Mouse (Mus musculus) 3T3-L1 (cell line): ENCODE results near the gene Mdm2.

ENCODE experiments used
- DNase-seq: peaks from one replicate; pipeline ENCODE4 v3.0.0-alpha.2; 2015; ENCODE audit warnings: low read depth, low spot score

The Mdm2 gene

DNA sequence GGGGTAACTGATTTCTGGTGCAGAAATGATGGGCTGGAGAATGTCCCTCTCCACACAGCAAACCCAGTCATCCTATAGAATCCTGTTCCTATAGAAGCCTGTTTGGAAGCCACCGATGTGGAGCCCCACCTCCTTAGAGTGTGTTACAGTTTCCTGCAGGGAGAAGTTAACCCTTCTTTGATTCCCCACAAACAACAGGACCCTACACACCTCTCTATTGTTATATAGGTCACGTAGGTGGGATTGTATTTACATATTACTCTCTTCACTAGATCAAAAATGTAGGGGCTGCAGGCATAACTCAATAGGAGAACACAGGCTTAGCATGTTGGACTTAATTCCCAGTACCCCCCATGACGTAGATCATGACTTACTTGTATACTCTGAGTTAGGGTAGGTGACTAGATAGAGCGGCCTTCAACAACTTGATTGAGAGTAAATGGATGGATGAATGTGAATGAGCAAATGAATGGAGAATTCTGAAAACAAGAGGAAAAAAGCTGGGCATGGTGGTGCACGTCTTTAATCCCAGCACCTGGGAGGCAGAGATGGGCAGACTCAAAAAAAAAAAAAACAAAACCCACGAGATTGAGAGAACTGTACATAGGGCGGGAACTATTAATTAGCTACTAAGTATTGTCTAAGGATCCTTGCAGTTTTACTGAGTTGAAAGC is 53.4 kb downstream of the Mdm2 start:
- peak; percentile 92 for DNase-seq

DNA sequence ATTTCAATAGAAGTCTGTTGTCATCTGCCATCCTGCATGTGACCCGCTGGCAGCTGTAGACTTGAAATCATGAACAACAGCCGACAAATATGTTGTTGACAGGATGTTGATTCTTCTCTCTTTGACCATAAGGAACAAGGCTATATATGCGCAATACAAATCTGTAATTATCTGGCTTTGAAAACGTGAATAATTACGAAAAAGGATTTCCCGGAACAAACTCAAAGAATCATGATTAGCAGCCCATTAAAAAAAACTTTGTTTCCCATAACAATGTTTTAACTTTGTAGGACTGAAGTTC is 53.9 kb downstream of the Mdm2 start:
- DNase-seq: no peak

GRCm38 (mm10) chr10:117655908-117656661 is 54.5 kb downstream of the Mdm2 start:
- DNase-seq: peak; percentile 92

DNA sequence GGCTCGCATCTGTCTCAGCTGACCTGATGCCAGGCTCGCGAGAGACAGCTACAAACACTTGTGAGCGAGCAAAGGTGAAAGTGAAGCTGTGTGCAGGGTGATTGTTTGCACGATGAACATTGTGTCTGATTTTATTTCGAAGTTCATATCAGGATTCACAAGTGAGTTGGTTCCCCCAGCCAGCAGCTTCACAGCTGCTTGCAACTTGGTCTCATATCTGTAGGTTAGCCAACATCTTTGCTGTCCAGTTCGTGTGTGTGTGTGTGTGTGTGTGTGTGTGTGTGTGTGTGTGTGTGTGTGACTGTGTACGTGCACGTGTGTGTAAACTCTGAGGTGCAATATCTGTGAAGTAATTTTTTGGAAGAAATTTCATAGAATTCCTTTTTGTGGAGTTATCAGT is 55.1 kb downstream of the Mdm2 start:
- DNase-seq: peak; percentile 92

DNA sequence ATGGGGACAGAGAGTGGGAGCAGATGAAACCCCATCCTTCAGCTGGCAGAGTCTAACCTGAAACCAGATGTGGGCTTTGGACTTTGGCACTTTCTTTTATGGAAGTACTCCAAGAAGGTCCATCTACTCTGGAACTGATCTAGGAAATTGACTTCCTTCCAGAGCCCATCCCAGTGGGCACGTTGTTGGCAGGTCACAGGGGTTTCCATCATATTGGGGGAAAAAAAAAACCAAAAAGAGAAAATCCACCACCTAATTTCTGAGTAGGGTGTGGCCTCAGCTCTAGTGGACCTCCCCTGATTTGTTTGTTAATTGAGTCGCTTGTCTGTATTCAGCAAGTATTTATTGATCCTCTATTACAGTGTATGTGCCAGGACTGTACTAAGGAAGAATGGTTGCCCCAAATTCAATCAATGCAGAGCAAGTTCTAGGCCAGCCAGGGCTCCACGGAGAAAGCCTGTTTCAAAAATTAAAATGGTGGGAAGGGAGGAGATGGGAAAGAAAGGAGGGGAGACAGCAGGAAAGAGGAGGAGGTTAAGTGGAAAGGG is 55.9 kb downstream of the Mdm2 start:
- peak; percentile 91 for DNase-seq

DNA sequence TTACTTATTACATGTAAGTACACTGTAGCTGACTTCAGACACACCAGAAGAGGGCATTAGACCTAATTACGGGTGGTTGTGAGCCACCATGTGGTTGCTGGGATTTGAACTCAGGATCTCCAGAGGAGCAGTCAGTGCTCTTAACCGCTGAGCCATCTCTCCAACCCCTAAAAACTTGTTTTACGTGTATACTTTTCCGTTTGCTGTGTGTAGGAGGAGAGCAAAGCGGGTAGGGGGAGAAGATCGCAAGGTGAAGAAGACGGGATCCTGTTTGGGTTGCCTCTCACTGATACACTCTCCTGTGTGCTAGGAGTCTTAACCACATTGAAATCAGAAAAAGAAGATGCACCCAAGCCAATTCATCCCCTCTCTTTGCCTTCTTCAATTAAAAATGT is 56.8 kb downstream of the Mdm2 start:
- DNase-seq: peak; percentile 91

DNA sequence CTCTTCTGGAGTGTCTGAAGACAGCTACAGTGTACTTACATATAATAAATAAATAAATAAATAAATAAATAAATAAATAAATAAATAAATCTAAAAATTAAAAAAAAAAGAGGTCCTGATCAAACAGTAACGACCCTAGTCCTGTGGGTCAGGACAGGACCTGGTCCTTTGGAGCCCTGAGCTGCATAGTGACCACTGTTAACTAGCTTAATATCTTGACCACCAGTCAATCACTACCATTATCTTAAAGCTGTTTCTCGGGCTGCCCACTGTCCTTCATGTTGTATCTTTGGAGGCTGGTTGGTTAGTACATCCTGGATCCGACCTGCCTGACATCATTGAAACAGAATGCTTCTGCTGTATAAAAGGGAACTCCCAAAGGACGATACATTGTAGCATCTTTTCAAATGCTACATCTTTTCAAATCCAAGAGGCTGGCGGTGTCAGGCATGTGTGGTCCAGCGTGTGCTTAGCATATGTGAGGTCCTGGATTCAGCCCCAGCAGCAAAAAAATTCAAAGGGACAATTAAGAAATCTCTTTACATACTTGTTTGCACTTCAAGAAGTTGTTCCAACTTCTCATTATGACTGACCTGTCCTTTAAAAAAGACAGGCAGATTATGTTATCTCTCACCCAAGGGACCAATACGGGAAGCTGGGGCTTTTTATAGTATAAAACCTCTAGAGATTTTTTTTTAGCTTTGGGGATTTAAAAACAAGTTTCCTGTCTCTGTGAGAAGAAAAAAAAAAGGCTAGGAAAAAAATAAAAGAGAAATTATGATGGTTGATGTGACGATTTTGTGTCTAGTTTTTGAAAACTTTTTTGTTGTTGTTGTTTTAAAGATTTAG is 57.4 kb downstream of the Mdm2 start:
- DNase-seq: peak; percentile 91

- DNase-seq: no peak
Observed at GRCm38 (mm10) chr10:117652378-117652774, 58.2 kb downstream of the Mdm2 start.

DNA sequence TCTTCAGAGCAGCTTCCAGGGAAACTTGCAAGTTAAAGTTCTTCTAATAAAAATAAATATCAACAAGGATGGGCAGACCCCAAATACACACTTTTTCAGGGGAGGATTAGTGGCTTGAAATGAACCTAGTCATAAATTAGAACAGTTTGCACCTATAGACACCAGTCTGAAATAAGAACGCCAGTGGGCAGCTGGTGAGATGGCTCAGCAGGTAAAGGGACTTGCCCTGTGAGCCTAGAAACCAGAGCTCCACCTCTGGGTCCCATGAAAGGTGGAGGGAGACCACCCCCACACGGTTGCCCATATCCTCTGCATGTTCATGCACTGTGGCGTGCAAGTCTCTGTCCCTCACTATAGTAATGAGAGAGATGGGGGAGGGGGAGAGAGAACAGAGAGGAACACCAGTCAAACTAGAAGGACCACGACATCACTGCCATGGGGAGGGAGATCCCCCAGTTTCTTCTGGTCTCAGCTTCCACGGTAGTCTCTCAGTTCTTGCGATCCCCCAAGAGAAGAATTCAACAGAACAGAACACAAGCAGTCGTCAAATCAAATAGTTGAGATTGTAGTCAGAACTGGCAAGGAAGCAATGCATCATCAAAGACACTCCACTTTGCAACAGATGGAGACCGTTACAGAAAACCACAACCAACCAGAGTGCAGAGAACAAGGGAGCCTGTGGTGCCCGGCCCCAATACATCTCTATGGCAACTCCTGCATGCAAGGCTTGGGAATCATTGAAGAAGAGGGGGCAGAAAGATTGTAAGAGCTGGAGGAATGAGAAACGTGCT is 58.8 kb downstream of the Mdm2 start:
- no peak for DNase-seq

DNA sequence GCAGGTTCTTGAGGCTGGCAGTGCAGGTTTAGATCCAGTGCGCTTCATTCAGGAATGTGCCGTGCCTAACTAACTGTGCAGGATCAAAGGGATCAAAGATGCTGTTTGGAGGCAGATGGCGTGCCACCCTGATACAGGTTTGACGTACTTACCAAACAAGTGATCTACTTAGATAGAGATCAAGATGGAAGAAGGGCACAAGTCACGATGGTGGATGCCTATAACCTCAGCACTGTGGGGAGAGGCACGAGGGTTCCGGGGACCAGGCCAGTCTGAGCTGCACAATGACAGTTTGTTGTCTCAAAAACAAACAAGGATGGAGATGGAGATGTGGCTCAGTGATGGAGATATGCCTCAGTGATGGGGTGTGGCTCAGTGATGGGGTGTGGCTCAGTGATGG is 59.8 kb downstream of the Mdm2 start:
- DNase-seq: no peak

DNA sequence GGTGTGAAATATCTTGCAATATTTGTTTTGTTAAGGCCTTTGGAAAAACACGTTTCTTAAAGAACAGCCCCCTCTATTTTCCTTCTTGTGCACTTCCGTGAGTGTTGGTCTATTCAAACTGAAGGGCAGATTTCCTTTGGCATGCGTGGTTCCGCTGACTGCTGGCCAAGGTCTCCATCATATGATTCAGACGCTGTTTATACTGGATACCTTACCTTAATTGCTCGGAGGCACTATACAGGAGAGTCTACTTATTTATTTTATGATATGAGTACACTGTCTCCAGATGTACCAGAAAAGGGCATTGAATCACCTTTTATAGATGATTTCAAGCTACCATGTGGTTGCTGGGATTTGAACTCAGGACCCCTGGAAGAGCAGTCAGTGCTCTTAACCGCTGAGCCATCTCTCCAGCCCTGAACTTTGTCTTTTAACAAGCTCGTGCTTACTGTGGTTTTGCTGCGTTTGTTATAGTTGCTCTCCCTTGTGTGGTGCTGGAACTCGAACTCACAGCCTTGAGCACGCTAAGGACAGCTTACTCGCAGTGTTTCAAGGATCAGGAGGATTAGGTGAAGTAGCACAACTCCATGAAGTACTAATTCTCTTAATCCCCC is 60.4 kb downstream of the Mdm2 start:
- DNase-seq: peak; percentile 90

- DNase-seq: peak; percentile 91
Observed at GRCm38 (mm10) chr10:117649292-117650041, 61.1 kb downstream of the Mdm2 start.

DNA sequence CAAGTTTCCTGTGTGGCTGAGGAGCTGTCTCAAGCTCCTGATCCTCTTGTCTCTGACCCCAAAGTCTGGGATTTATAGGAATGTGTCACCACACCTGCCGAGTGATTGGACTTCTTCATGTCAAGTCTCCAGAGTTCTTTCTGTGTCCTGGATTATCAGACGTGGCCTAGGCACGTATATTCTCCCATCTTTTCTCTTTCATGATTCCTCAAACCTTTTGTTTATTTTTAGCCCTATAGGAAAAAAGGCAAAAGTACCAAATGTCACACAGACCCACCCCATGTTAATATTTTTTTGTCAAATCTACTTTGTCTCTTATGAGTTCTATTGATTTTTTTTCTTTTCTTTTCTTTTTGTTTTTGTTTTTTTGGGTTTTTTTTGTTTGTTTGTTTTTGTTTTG is 61.9 kb downstream of the Mdm2 start:
- peak; percentile 92 for DNase-seq

DNA sequence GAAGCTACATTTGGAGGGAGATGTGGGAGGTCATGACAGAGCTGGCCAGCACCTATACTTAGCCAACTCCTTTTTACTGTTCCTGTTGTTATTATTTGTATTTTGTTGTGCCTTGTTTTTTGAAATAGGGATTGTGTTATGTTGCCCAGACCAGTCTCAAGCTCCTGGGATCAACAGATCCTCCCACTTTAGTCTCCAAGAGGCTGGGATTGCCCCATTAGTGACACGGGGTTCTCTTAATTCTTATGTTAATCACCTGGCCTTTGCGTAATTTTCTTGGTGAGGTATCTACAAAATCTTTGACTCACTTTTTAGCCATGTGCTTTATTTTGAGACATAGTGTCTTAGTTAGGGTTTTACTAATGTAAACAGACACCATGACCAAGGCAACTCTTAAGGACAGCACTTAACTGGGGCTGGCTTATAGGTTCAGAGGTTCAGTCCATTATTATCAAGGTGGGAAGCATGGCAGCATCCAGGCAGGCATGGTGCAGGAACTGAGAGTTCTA is 62.5 kb downstream of the Mdm2 start:
- DNase-seq: peak; percentile 93

DNA sequence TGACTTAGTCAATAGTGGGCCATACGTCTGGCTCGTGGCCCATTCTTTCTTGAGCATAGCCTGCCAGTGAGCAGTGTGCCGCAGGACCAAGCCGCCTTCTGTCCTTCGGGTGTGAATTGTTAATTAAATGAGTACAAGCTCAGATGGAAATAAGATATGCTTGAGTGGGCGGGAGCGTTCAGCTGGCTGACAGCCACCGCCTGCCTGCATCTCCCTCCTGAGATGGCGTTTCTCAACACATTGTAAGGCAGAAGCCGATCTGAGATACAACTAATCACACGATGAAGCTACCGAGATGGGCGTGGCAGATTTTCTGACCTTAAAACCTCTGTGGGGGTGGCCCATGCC is 63.4 kb downstream of the Mdm2 start:
- peak; percentile 93 for DNase-seq

DNA sequence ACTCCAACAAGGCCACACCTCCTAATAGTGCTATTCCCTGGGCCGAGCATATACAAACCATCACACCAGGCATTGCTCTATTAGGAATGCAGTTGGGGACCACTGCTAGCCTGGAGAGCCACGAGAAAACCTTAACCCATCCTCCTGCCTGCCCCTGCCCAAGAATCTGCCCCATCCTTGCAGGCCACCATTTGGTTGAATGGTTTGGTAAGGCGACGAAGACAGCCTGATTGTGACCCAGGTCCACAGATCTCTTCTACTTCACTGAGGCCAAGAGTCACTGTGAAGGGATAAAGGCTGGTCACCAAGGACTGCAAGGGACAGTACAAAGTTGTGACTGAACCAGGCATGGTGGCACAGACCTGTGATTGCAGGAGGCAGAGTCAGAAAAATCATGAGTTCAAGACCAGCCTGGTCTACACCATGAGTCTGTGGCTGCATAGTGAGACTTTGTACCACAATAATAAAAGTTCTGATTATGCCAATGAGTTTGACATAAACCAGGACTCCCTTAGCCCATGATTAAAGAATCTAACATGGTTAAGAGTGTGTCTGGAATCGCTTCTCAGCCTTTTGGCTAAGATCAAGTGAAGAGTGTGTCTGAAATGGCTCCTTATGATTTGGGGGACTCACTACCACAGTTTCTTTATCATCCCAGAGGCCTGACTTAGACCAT is 63.9 kb downstream of the Mdm2 start:
- peak; percentile 91 for DNase-seq

DNA sequence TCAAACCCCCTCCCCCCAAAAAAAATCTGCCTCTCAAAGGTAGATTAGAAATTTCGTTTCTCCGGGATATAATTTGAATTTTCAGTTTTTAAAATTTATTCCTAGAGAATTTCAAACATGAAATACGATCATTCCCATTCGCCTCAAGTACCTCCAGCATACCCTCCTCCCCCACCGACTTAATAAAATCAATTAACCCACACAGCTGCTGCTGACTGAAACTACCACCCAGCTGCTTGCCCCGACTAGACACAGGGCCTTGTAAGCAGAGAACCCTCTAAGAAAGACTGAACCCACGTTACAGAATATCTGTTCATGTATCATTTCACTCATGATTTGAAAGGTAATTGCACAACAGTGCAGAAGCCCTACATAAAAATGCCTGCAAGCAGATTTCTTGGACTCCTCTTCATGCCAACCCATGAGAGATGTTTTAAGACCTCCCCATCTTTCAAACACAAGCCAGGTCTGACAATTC is 65.0 kb downstream of the Mdm2 start:
- peak; percentile 92 for DNase-seq

DNA sequence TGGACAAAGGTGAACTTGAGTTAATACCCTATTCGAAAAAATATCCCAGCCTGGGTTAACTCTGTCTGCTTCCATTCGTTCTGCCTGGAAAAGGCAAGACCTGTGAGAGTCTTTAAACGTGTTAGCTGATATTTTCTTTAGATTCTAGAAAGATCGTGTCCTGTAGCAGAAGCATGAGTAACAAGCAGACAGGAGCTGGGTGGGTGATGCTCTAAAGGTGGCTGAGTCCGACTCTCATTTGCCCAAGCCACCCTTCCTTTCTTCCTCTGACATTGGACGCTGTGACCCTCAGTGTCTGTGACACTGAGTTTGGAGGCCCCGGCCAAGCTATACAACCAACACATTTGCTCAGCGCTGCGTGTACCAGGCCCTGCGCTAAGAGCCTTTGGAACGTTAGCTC is 65.7 kb downstream of the Mdm2 start:
- peak; percentile 92 for DNase-seq

GRCm38 (mm10) chr10:117644429-117644748 is 66.2 kb downstream of the Mdm2 start:
- DNase-seq: no peak
